Mouse (Mus musculus) thymus, postnatal 25 days (tissue): Measurements from ENCODE around the gene Mpz.
A peak's percentile ranks its signal among the peaks of the same experiment; 100 is the strongest.
"Not testable (repeated sequence)": the region's sequence is repeated elsewhere in the genome, so short reads cannot be mapped to it uniquely, and the experiment has no call there.

ENCODE experiments used
- DNase-seq: peaks from one replicate; pipeline ENCODE4 v3.0.0; 2022

Mpz gene

DNA sequence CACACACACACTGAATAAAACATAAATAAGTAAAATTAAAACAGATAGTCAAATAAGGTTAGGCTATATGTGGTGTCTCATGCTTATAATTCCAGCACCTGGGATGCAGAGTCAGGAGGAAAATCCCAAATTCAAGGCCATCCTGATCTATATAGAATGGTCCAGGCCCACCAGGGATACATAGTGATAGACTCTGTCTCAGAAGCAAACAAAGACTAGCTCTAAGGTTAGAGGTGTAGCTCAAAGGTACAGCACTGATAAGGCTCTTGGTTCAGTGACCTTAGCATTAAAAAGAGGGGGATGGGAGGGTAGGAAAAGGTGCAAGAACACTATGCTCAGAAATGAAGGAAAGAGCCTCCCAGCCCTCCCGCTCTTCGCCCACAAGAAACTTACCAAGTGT, 14.9 kb upstream of the Mpz start:
- DNase-seq: no peak

DNA sequence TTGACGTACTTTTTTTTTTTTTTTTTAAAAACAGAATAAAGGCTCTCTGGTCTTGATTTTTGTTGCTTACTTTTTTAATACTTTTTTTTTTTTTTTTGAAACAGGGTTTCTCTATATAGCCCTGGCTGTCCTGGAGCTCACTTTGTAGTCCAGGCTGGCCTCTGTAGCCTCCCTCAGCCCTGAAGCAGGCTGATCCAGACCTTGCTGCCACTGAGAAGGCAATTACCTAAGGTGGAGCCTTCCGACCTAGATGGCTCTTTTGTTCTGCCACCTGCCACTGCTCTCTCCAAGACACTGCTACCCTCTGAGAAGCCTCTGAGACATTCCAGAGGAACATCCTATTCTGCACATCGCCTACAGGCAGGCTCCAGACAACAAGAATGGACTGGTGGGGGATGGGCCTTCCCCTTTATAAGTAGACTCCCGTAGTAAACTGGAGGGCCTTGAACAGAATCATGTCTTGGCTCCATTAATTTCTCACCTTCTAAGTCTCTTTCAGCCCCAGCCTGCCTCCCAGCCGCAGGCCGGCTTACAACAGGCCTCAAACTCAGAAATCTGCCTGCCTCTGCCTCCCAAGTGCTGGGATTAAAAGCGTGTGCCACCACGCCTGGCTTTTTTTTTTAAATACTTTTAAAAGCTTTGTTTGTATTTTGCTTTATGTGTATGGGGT, 12.9 kb upstream of the Mpz start:
- DNase-seq: not testable (repeated sequence)

DNA sequence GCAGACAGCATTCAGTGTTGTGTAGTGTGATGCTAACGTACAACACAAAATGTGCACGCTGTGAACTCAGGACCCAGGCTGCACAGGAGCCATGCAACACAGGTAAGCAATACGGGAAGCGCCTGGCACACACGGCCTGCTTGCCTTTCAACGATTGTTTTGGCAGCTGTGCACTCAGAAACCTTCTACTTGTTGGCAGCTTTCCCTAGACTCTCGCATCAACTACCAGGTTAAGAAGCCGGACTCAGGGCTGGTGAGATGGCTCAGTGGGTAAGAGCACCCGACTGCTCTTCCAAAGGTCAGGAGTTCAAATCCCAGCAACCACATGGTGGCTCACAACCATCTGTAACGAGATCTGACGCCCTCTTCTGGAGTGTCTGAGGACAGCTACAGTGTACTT, 7.5 kb upstream of the Mpz start:
- DNase-seq: not testable (repeated sequence)

DNA sequence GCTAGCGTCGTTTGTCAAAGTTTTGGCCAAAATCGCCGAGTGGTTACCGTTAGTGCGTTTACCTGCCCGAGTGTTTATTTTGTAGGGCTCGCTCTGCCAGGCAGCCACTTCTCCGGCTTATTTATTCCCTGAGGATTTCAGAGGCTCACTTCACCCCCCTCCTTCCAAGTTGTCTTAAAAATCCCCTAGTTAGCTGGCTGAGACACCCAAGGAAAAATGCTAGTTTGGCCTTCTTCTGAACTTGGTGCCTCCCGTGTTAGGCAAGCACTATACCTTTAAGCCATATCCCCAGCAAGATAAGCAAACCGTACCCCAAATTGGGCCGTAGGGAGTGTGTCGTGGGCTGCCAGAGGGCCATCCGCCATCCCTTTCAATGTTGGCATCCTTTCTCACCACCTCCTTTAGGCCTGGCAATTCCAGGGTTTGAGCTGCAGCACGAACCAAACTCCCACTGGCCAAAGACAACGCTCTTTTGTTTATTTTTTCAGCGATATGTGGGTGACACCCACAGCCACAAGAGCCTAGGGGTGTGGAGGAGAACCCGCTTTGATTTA, 404 bp downstream of the Mpz start:
- no peak for DNase-seq

DNA sequence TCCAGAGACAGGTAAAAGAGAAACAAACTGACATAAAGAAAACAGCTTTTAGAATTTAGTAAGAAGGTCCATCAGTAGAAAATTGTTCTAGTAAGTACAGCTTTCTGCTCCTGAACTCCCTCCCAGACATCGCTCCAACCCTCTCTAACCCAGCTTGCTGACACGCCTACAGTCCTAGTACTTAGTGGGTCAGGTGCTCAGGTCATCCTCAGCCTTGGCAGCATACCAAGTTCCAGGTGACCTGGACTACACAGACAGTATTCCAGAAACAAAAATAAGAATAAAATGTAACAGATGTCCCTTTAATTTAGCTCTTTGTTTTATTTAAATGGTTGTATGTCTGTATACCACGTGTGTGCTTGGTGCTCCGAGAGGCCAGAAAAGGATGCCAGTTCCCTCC, 1.5 kb downstream of the Mpz start:
- DNase-seq: no peak

DNA sequence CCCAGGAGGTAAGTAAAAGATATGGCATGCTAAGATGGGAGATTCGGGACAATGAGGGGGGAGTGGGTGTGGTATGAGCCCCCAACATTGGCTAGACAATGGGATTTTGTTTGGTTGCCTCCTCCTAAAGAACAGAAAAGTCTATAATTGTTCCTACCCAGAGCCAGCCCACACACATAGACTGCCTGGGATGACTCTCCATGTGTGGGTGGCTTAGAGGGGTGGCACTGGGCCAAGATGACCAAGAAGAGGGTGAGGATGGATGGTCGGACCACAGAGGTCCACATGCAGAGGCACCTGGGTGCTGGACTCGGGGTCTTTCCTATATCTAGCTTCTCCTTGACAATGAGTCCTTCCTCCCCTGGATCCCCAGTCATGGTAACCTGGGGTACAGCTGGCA, 6.1 kb downstream of the Mpz start:
- no peak for DNase-seq

DNA sequence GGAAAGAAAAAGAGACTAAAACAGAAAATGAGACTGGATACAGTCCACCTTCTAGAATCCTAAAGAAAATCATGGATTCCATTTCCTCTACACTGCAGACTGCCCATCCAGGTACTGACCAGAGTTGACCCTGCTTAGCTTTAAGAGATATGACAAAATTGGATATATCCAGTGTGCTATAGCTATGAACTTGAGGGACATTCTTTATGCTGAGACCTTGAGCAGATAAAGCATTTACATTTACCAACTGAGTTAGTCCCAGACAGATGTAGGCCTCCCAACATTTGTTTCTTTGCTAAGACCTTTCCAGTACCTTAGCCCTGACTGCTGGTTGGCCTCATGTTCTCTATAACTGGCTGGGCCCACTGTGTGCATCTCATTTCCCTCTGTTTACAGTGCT, 7.5 kb downstream of the Mpz start:
- no peak for DNase-seq

DNA sequence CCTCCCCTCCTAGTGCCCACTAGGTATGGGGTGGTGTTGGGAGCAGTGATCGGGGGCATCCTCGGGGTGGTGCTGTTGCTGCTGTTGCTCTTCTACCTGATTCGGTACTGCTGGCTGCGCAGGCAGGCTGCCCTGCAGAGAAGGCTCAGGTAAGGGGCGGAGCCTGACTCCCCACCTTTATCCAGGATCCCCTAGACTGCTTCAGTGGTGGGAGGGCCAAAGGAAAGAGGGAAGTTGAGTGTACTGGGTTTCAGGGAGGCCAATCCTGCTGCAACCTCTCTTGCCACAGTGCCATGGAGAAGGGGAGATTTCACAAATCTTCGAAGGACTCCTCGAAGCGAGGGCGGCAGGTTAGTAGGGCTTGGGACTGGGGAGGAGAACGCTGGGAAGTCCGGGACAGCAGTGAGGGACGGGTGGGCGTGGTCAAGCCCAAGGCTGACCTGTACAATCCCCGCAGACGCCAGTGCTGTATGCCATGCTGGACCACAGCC, 9.0 kb downstream of the Mpz start:
- no peak for DNase-seq

DNA sequence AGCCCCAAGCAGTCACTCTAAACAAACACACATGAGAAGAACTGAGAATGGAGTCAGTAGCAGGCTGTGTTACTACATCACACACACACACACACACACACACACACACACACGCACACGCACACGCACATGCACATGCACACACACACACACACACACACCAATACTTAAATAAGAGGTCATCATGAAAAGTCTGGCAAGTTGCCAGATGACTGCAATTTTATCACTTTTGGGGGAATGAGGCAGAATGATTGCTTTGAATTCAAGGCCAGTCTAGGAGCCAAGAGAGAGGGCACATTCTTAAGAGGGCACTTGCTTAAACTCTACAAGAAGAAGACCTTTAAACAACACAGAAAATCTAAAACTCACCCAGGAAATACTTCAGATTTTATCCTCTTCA, 12.0 kb downstream of the Mpz start:
- no peak for DNase-seq

DNA sequence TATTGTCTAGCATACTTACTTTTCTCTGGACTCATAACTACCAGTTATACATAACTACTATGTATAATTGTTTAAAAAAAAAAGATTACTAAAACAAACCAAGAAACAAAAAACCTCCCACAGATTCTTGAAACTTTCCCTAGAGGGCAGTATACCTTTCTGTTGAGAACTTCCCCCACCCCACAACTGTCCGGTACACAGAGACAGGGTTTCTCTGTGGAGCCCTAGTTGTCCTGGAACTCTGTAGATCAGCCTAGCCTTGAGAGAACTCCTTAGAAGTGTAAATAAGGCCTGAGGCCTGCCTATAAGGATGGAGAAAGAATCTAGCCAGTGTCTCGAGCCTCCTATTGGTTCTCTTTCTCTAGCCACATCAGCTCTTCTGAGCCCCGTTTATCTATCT, 13.7 kb downstream of the Mpz start:
- DNase-seq: no peak

DNA sequence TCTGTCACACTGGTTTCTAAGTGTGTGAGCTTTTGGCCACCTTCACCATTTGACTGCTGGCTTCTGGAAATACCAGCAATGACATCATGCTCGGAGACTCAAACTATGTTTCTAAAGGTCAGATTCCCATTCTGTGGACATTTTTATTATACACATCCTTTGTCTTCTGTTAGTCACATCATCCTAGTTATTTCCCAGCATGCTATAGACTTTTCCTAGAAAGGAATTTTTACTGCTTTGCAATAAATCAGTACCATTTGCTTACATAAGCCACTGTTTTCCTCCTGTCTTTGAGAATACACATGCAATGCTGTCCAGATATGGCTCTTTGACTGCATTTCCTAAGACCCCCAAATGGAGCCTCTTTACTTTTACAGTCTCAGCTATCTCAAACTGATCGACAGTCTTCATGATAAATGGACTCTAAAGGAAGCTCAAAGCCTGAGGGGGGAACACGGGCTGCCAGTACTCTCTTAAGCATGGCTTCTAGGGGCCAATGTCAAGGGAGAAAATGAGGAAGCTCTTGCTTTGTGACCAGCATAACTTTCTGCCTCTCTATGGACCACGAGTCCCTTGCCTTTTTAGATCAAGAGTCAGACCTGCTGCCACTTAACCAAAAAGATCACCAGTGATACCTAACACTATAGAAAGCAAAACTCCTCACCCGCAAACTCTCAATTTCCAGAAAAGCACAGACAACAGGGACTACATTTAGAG, 15.3 kb downstream of the Mpz start:
- no peak for DNase-seq

DNA sequence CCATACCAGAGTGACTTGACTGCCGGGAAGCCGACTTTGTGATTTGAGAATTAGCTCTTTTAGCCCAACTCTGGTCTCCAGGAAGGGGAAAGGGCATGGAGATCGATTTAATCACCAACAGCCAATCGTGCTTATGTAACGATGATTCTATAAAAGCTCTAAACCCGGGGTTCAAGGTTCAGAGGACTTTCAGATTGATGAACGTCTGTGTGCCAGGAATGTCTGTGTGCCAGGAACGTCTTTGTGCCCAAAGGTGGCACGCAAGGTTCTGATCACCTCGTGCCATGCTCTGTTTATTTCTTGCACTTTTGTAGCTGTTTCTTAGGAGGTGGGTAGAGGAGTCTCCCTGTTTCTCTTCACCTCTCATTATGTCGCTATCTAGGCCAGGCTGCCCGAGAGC, 18.4 kb downstream of the Mpz start:
- no peak for DNase-seq

DNA sequence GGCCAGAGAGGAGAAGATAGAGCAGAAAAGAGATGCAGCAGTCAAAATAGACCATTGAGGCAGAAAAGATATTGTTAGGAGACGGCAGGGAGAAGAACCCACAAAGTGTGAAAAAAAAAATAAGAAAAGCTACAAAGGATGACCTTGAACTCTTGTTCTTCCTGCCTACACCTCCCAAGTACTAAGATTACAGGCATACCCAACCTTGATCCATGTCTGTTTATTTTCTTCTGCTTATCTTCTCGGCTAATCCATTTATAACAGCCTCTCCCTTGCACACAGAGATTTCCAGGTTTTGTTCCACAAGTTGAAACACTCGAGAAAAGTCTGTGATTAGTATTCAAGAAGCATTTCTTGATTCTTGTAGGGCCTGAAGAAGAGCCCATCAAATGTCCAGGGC, 19.4 kb downstream of the Mpz start:
- DNase-seq: no peak

DNA sequence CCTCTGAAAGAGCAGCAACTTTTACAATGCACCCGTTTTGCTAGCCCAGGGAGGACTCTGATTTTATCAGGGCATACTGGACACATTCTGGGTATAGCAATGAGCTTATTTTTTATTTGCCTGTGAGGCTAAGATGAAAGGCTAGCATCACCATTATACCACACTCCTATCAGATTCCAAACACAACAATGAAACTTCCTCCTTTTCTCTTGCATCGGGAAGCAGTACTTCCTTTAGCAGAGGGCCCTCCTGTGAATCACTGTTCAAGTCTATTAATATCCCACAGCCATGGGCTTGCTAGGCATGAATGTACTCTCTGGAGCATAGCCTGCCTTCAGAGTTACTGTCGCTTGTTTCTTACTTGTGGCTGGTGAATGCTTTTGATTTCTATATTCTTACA, 20.6 kb downstream of the Mpz start:
- no peak for DNase-seq

DNA sequence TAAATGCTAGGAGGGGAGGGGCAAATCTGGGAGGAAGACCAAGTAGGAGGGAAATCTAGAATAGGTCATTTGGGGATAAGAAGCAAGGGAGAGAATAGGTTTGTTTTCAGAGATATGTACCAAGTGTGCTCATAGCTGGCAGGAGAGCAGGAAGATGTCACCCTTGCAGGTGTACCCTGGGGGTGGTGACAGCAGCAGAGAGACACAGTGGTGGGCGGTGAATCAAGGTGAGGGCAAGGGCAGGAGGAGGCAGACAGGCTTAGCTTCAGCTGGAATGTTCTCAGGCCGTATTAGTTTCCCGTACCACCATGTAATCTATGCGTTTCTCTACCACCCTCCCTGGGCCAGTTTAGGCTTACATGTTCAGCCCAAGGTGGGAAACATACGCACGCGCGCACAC, 22.3 kb downstream of the Mpz start:
- DNase-seq: no peak

DNA sequence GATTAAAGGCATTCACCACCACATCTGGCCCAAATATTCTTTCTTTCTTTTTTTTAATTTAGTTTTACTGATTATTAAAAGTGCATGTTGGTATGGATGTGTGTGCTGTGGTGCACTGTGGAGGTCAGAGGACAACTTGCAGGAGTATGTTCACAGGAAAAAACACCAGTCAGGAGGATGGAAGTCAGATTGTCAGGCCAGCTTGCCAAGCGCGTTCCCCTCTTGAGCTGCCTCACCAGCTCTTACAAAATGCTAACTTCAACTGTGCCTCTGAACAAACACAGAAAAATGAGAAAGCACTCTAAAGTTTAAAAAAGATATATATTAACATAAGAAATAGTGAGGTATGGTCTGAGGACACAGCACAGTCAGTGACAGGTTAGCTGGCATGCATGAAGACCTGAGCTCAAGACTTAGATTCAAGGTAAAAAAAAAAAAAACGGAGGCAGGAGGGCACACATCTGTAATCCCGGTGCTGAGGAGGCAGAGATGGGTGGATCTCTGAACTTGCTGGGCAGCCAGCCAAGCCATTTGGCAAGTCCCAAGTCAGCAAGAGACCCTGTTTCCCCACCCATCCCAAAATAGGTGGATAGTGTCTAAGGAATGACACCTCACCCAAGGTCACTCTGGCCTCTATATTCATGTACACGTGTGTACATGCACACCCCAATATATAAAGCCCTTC, 29.1 kb downstream of the Mpz start:
- no peak for DNase-seq

DNA sequence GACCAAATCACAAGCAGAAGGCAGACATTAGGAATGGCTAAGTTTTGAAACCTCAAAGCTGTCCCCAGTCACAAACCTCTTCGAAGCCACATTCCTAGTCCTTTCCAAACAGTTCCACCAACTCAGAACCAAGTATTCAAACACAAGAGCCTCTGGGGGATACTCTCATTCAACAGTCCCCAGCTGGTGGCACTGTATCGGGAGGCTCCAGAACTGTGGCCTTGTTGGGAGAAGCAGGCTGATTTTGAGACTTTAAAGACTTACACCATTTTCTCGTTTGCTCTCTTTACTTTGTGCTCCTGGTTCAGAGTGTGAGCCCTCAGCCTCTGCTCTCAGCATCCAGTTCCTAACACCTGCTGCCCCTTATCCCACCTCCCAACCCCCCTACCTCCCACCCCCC, 32.5 kb downstream of the Mpz start:
- no peak for DNase-seq

DNA sequence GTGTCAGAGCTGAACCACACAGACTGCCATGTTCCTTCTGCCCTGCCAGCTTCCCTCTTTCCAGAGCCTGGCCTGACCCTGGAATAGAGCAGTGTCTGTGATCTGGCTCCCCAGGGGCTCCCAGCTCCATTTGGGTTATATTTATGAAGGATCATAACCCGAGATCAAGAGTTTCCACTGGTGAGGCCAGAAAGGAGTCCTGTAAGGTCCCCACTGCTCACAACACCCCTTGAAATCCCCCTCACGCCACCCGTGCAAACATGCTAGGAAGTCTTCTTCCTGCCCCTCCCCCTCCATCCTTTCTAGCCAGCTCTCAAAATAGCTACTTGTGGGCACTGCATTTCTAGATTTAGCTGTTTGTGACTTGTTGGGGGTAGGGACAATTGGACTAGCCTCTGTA, 33.1 kb downstream of the Mpz start:
- no peak for DNase-seq

DNA sequence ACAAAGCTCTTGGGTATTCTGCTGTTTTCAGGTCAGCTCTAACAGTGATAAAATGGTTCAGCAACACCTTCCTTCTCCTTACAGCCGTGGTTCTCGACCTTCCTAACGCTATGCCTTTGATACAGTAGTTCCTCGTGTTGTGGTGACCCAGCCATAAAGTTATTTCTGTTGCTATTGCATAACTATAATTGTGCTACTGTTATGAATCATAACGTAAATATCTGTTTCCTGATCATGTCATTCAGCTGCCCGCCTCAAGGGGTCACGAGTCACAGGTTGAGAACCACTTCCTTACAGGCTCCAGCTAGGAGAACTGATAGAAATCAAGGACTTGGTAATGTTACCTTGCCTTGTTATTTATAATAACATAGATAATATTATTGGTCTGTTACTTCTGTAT, 33.8 kb downstream of the Mpz start:
- DNase-seq: peak; percentile 18

DNA sequence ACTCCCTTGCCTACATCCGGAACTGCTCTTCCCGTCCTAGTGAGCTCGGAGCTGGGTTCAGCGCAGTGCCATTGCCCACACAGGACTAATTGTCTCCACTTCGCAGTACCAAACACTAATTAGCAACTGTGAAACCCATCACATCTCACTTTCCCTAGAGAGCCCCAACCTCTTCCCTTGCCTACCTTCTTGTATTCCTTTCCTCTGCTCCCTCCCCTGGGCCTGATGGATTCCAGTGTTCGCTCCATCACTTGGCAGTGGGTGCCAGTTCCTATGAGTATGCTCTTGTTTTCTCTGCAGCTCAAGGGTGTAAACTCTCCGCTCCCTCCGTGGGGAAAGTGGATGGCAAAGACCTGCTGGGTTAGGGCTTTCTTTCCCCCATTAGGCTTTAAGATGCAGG, 35.1 kb downstream of the Mpz start:
- no peak for DNase-seq

DNA sequence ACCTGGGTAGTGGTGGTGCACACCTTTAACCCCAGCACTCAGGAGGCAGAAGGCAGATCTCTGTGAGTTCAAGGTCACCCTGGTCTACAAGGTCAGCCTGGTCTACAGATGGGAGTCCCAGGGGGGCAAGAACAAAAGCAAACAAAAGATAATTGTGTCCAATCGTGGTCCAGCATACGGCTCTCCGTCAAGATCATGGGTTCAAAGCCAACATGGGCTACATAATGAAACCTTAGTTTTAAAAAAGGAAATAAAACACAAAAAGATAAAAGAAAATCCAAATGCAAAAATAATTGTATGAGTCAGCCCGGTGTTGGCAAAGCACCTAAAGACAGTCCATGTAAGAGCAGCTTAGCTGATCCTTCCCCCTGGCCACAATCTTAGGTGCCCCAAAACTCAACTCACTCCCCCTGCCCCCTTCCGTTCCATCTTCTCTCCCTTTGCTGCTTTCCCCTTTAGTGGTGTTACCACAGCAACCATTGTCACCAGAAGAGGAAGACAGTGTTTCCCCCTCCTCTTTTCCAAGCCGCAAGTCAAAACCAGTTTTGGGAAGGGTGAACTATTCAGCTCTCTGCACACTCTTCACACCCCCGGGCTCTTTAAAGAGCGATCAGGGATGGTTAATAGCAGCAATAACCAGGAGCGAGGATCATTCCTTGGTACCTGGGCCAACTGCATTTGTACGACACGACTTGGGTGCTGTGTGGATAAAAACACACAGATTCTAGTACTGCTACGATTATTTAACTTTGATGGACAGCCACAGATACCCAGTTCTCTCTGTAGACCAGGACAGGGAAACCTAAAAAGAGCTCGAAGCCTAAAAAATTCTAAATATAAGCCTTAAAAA, 37.6 kb downstream of the Mpz start:
- DNase-seq: no peak

DNA sequence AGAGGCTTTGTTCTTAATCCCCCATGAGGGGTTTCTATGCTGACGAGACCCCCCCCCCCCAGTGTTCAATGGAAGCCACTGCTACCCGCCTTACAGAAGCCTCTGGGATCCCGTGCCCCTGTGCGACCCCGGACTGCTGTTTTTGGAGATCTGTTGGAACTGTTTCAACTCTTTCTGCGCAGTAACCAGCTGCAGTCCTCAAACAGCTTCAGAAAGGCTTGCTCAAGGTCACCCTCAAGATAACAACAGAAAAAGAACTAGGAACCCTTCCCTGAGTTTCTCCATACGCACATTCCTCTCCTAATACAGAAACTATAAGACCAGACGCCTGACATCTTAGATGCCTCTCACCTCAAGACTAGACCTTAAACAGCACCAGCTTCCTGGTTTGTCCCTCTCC, 38.5 kb downstream of the Mpz start:
- no peak for DNase-seq
